Mouse (Mus musculus) liver, embryonic 14.5 days (tissue): ENCODE measurements around the gene Ccdc83. TPM values are rescaled to one million over a fixed set of nuclear protein-coding genes. Genes with fewer than 3 reads are reported as not detected.
"Not testable (repeated sequence)": the region's sequence is repeated elsewhere in the genome, so short reads cannot be mapped to it uniquely, and the experiment has no call there.

Experiments
- ATAC-seq: fragments of 200-750 bp; cut with Nextera tagmentation; 2 replicates; pipeline ENCODE4 v1.8.0; 2017; ENCODE audit warnings: moderate number of reproducible peaks, mild to moderate bottlenecking, moderate library complexity; ENCODE audit not compliant: insufficient read depth
- DNase-seq, 3 experiments: peaks; one replicate each; pipeline ENCODE4 v3.0.0-alpha.2; 2012 to 2013; ENCODE audit warnings: low read depth in 3 of 3, low spot score in 3 of 3
- H3K27ac ChIP-seq: fragments of 300-500 bp; sonication (generic); 2 replicates; pipeline ENCODE4 v1.5.1; 2014; ENCODE audit warnings: moderate library complexity, mild to moderate bottlenecking, control low read depth, inconsistent platforms
- H3K27me3 ChIP-seq: fragments of 300-500 bp; sonication (generic); 2 replicates; pipeline ENCODE4 v1.6.1; 2014; ENCODE audit warnings: mild to moderate bottlenecking, low read length, moderate library complexity; ENCODE audit not compliant: control insufficient read depth, insufficient read depth
- H3K36me3 ChIP-seq: fragments of 300-500 bp; sonication (generic); replicated peaks from 2 replicates; pipeline ENCODE4 v1.6.1; 2014; ENCODE audit warnings: low read depth; ENCODE audit not compliant: control insufficient read depth, insufficient read depth
- H3K4me1 ChIP-seq, 2 experiments: fragments of 200-500 bp in 1 of 2; fragments of 300-500 bp in 1 of 2; sonication (generic) in 1 of 2; replicated peaks; 2 replicates each; pipeline ENCODE4 v1.6.1; 2012 to 2014; ENCODE audit warnings: antibody characterized with exemption in 1 of 2, inconsistent platforms in 1 of 2, low read length in 1 of 2; ENCODE audit not compliant: control insufficient read depth in 2 of 2, insufficient read depth in 2 of 2
- H3K4me2 ChIP-seq: fragments of 300-500 bp; sonication (generic); 2 replicates; pipeline ENCODE4 v1.6.1; 2014; ENCODE audit warnings: low read depth, mild to moderate bottlenecking, control low read depth, moderate library complexity
- H3K4me3 ChIP-seq, 2 experiments: fragments of 200-500 bp in 1 of 2; fragments of 300-500 bp in 1 of 2; sonication (generic) in 1 of 2; 2 replicates each; pipeline ENCODE4 v1.5.1; 2012 to 2014; ENCODE audit warnings: low read depth in 2 of 2, low read length in 2 of 2, mild to moderate bottlenecking in 2 of 2, control low read depth in 1 of 2, inconsistent platforms in 1 of 2, moderate library complexity in 1 of 2; ENCODE audit not compliant: insufficient read depth in 1 of 2
- H3K9ac ChIP-seq: fragments of 300-500 bp; sonication (generic); replicated peaks from 2 replicates; pipeline ENCODE4 v1.6.1; 2014; ENCODE audit warnings: mild to moderate bottlenecking, control low read depth, moderate library complexity
- H3K9me3 ChIP-seq: fragments of 300-500 bp; sonication (generic); 2 replicates; pipeline ENCODE4 v1.6.1; 2016; ENCODE audit warnings: low read length, mixed read lengths; ENCODE audit not compliant: control insufficient read depth
- CTCF ChIP-seq: IDR thresholded peaks from 2 replicates; pipeline ENCODE4 v1.5.1; 2016; ENCODE audit warnings: antibody characterized with exemption, low read depth, control low read depth
- EP300 ChIP-seq: IDR thresholded peaks from 2 replicates; pipeline ENCODE4 v1.6.1; 2016; ENCODE audit warnings: antibody characterized with exemption, low read depth
- WGBS: fragments of 180-500 bp; shearing (Covaris S2); extraction: QIAGEN DNeasy Blood & Tissue Kit; methylation state at CpG from one replicate; pipeline ENCODE4 v1.1.7; 2014; ENCODE audit not compliant: insufficient replicate concordance; 5-methylcytosine and 5-hydroxymethylcytosine counted together
- polyA plus RNA-seq, 2 experiments: library from polyadenylated mRNA; depleted of rRNA in 1 of 2; stranded (reverse) in 1 of 2; unstranded in 1 of 2; fragments of >200 nt; fragmentation: Nextera tagmentation in 1 of 2; extraction: Ambion mirVana in 1 of 2; gene quantifications; 2 replicates each; pipeline versions ENCODE4 v1.2.1 to v1.2.3; 2012 to 2014

Gene Ccdc83
- polyA plus RNA-seq, 2 experiments: not detected

DNA sequence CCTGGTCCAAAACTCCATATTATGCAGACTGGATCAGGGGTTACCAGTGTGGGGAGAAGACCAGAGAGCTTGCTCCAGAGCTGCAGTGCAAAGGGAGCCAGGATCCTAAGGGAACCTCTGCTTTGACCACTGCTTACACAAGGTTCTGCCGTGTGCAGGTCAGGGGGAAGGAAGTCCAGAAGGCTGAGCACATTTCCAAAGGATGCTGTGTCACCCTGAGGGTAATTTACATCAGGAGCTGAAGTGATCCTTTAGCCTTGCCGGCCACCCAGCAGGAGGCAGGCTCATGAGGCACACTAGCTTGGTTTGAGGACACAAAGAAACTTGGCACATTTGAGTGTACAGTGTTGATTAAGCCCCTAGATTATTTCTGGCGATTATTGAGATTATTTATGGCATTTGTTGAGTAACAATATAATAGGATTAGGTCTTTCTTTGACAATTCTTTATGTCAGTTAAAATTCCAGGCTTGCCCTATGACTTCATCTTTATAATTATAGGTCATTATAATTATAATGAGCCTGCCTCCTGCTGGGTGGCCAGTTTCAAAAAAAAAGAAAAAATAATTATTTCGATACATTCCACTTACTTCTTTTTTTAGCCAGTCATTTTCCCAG is 29.2 kb downstream of the Ccdc83 start:
- DNase-seq (no peak), ATAC-seq (no peak)
- Histone ChIP-seq H3K4me3 (no peak overlapping the region), H3K36me3 (no peaks in the 10 kb centered on the region), H3K9ac (no peak overlapping the region), H3K27ac (no peak overlapping the region), H3K9me3 (no peaks in the 10 kb centered on the region), H3K4me1 (no peaks in the 10 kb centered on the region), H3K4me2 (no peak overlapping the region), H3K27me3 (no peaks in the 10 kb centered on the region)
- WGBS: 40% methylated on average over 4 of the region's 4 CpGs
- peak; percentile 16; the same call in 1 of the 2 replicates for TF ChIP-seq CTCF
- no peak for TF ChIP-seq EP300

DNA sequence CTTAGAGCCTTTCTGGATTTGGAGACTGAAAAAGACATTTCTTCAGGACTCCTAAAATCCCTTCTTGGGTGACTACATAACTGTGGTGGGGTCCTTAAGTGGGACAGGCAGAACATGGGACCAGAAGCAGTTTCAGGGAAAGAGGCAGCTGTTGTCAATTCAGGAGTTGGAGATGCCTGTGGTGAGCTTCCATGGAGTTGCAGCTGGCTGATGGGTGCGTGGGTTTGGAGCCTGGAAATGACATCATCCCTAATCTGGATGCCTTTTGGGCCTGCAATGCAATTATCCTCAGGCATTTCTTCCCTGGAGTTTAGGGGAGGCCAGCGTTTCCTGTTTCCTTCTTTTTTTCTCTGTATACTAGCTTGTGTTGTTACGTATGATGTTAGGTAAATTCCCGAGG is 31.7 kb downstream of the Ccdc83 start:
- ATAC-seq (no peak), DNase-seq (no peak)
- H3K4me2 ChIP-seq: no peak overlapping the region
- no peak overlapping the region for H3K27ac ChIP-seq
- no peak overlapping the region for H3K9ac ChIP-seq
- no peak overlapping the region for H3K4me3 ChIP-seq
- H3K9me3 ChIP-seq: no peaks in the 10 kb centered on the region
- H3K36me3 ChIP-seq: no peaks in the 10 kb centered on the region
- WGBS: 34% methylated on average over 4 of the region's 4 CpGs
- TF ChIP-seq CTCF (no peak), EP300 (no peak)
- H3K4me1 ChIP-seq: no peaks in the 10 kb centered on the region
- H3K27me3 ChIP-seq: no peaks in the 10 kb centered on the region

DNA sequence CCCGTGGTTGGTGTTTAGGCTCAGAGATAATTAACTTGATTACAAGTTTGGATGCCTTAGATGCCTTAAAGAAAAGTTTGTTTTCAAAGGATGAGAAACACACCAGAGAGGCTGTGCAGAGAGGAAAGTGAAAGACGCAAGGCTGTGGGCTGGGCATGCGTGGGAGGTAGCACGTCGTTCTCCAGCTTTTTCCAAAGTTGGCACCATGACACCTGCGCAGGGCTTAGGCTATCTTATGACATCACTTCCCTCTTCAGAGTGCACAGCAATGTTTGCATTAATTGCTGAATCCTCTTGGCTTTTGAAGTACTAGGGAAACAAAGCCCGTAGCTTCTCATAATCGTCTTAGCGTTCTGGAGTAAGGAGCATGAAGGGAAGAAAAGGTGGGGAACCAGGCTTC is 34.1 kb downstream of the Ccdc83 start:
- H3K4me1 ChIP-seq: no peaks in the 10 kb centered on the region
- WGBS: 74% methylated on average over 9 of the region's 9 CpGs
- no peak overlapping the region for H3K4me3 ChIP-seq

DNA sequence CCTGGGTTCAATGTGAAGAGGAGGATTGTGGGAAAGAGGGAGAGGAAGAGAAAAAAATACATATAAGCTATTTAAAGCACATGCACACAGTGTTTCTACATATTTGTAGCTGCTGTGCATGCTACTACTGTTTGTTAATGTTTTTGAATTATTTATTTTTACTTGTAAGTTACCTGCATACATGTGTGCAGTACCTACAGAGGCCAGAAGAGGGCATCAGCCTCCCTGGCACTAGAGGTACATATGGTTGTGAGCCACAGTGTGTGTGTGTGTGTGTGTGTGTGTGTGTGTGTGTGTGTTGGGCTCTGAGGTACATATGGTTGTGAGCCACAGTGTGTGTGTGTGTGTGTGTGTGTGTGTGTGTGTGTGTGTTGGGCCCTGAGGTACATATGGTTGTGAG is 36.7 kb downstream of the Ccdc83 start:
- peak; percentile 81 for TF ChIP-seq CTCF
- not testable (repeated sequence) for H3K27me3 ChIP-seq, H3K36me3 ChIP-seq, H3K9me3 ChIP-seq, H3K27ac ChIP-seq, H3K4me1 ChIP-seq, H3K9ac ChIP-seq, H3K4me2 ChIP-seq, H3K4me3 ChIP-seq, ATAC-seq
- peak; percentile 24 to 35 (median 28) for DNase-seq

More for the DNA sequence above, 34.1 kb downstream of the Ccdc83 start:
- no peak overlapping the region for H3K9ac ChIP-seq
- no peaks in the 10 kb centered on the region for H3K9me3 ChIP-seq
- no peaks in the 10 kb centered on the region for H3K36me3 ChIP-seq
- H3K27ac ChIP-seq: no peak overlapping the region
- DNase-seq (no peak), ATAC-seq (no peak)
- TF ChIP-seq CTCF: no peak
- TF ChIP-seq EP300: no peak
- no peak overlapping the region for H3K4me2 ChIP-seq
- no peaks in the 10 kb centered on the region for H3K27me3 ChIP-seq

DNA sequence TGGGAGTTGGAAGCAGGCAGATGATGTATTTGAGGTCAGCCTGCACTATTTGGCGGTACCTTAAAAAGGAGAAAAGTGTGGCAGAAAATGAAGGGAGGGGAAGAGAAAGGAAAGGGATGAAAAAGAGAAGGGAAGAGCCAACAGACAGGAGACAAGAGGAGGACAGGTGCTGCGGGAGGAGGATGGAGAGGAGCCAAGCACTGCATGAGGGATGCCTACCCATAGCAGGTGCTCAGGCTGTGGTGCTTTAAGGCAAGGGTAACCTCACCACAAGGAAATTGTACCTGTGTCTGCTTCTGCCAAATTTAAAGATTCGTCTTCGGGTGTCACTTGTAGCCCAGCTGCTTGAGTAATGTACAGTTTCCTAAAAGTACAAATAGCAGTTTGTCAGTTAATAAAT is 37.5 kb downstream of the Ccdc83 start:
- no peak for TF ChIP-seq EP300
- TF ChIP-seq CTCF: no peak
- no peak overlapping the region for H3K9ac ChIP-seq
- no peaks in the 10 kb centered on the region for H3K9me3 ChIP-seq
- ATAC-seq (no peak), DNase-seq (no peak)
- no peaks in the 10 kb centered on the region for H3K36me3 ChIP-seq
- H3K4me2 ChIP-seq: no peak overlapping the region
- H3K27ac ChIP-seq: no peak overlapping the region
- H3K27me3 ChIP-seq: no peaks in the 10 kb centered on the region
- WGBS: 61% methylated on average over 4 of the region's 4 CpGs
- no peaks in the 10 kb centered on the region for H3K4me1 ChIP-seq
- no peak overlapping the region for H3K4me3 ChIP-seq
